Mouse (Mus musculus) Patski (cell line): ENCODE measurements at regions not wholly inside any gene's neighbourhood (a gene's known extent, or its start where the extent isn't known, plus 50 kb on each side); places are given as distances from the start of the nearest gene placed in this dataset.
"Not testable (repeated sequence)": the region's sequence is repeated elsewhere in the genome, so short reads cannot be mapped to it uniquely, and the experiment has no call there.

ENCODE experiments used
- ATAC-seq: fragments of 100-300 bp; one replicate; pipeline ENCODE4 v1.8.0; 2021
- CTCF ChIA-PET: fragments of 350-600 bp; sonication (Branson Sonifier 250); formaldehyde crosslinking; loops from one replicate; lab custom pipeline; 2022; ENCODE audit warnings: inconsistent platforms; lab: Charles Lee
- POLR2A ChIA-PET: fragments of 350-600 bp; sonication (Branson Sonifier 250); formaldehyde crosslinking; loops from one replicate; lab custom pipeline; 2022; ENCODE audit warnings: antibody characterized with exemption, inconsistent platforms; lab: Charles Lee
- DNase-seq: peaks from one replicate; pipeline ENCODE4 v3.0.0-alpha.2; 2011; ENCODE audit warnings: low read depth, low spot score
- H3K27me3 ChIP-seq: fragments of 371-371 bp; one replicate; pipeline ENCODE4 v1.5.1; 2021
- CTCF ChIP-seq: fragments of 100-300 bp; IDR thresholded peaks from one replicate; pipeline ENCODE4 v1.5.1; 2021
- in situ Hi-C: fragments of 300-500 bp; cut with MboI; formaldehyde crosslinking; loops from 3 replicates; pipeline ENCODE4 v1.11.1; 2018; ENCODE audit warnings: low pct_unique_long_range_greater_than_20kb, mixed read lengths

GRCm38 (mm10) chr7:125152281-125152680, 292.2 kb upstream of the Kdm8 start:
- ATAC-seq: no peak
- CTCF ChIA-PET: no interaction called here
- TF ChIP-seq CTCF: no peak
- POLR2A ChIA-PET: no interaction called here
- H3K27me3 ChIP-seq: no peaks in the 10 kb centered on the region
- no peak for DNase-seq
- in situ Hi-C loops: no loop called here

- no peak for ATAC-seq
- DNase-seq: no peak
- in situ Hi-C loops: no loop called here
- ChIA-PET CTCF (no interaction called here), POLR2A (no interaction called here)
- TF ChIP-seq CTCF: no peak
- no peaks in the 10 kb centered on the region for H3K27me3 ChIP-seq
Observed at GRCm38 (mm10) chr7:125155291-125155690, 289.2 kb upstream of the Kdm8 start.

GRCm38 (mm10) chr7:125166881-125167351, 277.6 kb upstream of the Kdm8 start:
- ChIA-PET CTCF (no interaction called here), POLR2A (no interaction called here)
- in situ Hi-C loops: no loop called here

GRCm38 (mm10) chr7:125167666-125168065, 276.8 kb upstream of the Kdm8 start:
- ATAC-seq (no peak), DNase-seq (no peak)
- no peak for TF ChIP-seq CTCF
- ChIA-PET CTCF (no interaction called here), POLR2A (no interaction called here)
- in situ Hi-C loops: no loop called here
- H3K27me3 ChIP-seq: no peaks in the 10 kb centered on the region

More at GRCm38 (mm10) chr7:125166881-125167351, 277.6 kb upstream of the Kdm8 start:
- no peaks in the 10 kb centered on the region for H3K27me3 ChIP-seq
- no peak for TF ChIP-seq CTCF
- no peak for DNase-seq
- ATAC-seq: no peak

GRCm38 (mm10) chr7:125181548-125181947, 262.9 kb upstream of the Kdm8 start:
- no peak for DNase-seq
- POLR2A ChIA-PET: no interaction called here
- peak; percentile 20 for TF ChIP-seq CTCF
- no peaks in the 10 kb centered on the region for H3K27me3 ChIP-seq
- CTCF ChIA-PET: no interaction called here
- in situ Hi-C loops: no loop called here
- ATAC-seq: no peak

GRCm38 (mm10) chr7:125182266-125182665, 262.2 kb upstream of the Kdm8 start:
- in situ Hi-C loops: no loop called here
- CTCF ChIA-PET: no interaction called here
- POLR2A ChIA-PET: interaction anchor here (0.6 kb wide), 1 partner anchor 1104 kb away, joined by 3 read pairs; no protein-coding TSS in a partner anchor
- ATAC-seq (no peak), DNase-seq (no peak)
- no peaks in the 10 kb centered on the region for H3K27me3 ChIP-seq
- TF ChIP-seq CTCF: no peak

- CTCF ChIA-PET, POLR2A ChIA-PET, DNase-seq, in situ Hi-C loops, ATAC-seq, H3K27me3 ChIP-seq: not testable (repeated sequence)
Observed at GRCm38 (mm10) chr7:125183011-125183410, 261.5 kb upstream of the Kdm8 start.

GRCm38 (mm10) chr7:125185037-125185679, 259.3 kb upstream of the Kdm8 start:
- no peak for TF ChIP-seq CTCF
- in situ Hi-C loops: no loop called here
- no peak for ATAC-seq
- ChIA-PET POLR2A (no interaction called here), CTCF (no interaction called here)
- no peaks in the 10 kb centered on the region for H3K27me3 ChIP-seq
- no peak for DNase-seq

- DNase-seq (no peak), ATAC-seq (no peak)
- in situ Hi-C loops: no loop called here
- no peaks in the 10 kb centered on the region for H3K27me3 ChIP-seq
- ChIA-PET POLR2A (no interaction called here), CTCF (no interaction called here)
- no peak for TF ChIP-seq CTCF
Observed at GRCm38 (mm10) chr7:125187011-125187740, 257.3 kb upstream of the Kdm8 start.

- DNase-seq (no peak), ATAC-seq (no peak)
- ChIA-PET POLR2A (no interaction called here), CTCF (no interaction called here)
- H3K27me3 ChIP-seq: no peaks in the 10 kb centered on the region
- in situ Hi-C loops: no loop called here
- no peak for TF ChIP-seq CTCF
Observed at GRCm38 (mm10) chr7:125188986-125189385, 255.5 kb upstream of the Kdm8 start.

GRCm38 (mm10) chr7:125190067-125190466, 254.4 kb upstream of the Kdm8 start:
- in situ Hi-C loops: no loop called here
- ChIA-PET CTCF (no interaction called here), POLR2A (no interaction called here)
- no peak for TF ChIP-seq CTCF
- DNase-seq (no peak), ATAC-seq (no peak)
- no peaks in the 10 kb centered on the region for H3K27me3 ChIP-seq
